Mouse (Mus musculus): ENCODE measurements around the gene Rpgrip1. TPM values are rescaled to one million over a fixed set of nuclear protein-coding genes. Genes with fewer than 3 reads are reported as not detected.

The Rpgrip1 gene
- total RNA-seq, 2 experiments from 2014 or later: not detected

DNA sequence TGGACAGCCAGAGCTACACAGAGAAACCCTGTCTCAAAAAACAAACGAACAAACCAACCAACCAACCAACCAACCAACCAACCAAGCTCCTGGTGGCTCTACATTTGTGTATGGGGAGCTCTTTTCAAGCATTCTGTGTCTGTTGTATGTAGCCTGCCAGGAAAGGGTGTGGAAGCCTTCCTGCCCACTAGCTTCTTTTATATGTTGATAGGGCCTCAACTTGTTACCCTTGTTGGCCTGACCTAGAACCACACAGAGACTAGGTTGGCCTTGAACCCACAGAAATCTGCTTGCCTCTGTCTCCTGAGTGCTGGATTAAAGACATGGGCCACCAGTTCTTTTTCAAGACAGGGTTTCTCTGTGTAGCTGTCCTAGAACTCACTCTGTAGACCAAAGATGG lies 3.6 kb downstream of the Rpgrip1 start:
- no peak for DNase-seq (ENCODE audit: low spot score)
- intact Hi-C loops (cut with DNase I): no loop called here

DNA sequence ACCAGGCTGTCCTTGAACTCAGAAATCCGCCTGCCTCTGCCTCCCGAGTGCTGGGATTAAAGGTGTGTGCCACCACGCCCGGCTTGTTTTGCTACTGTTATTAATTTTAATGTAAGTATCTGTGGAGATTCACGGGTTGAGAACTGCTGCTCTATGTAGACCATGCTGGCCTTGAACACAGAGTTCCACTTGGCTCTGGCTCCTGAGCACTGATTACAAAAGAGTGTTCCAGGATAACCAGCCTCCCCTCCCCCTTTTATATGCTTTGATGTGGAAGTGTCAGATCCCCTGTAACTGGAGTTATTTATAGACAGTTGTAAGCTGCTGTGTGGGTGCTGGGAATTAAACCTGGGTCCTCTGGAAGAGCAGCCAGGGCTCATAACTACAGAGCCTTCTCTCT lies 6.7 kb downstream of the Rpgrip1 start:
- DNase-seq (ENCODE audit: low spot score): no peak
- intact Hi-C loops (cut with DNase I): no loop called here

DNA sequence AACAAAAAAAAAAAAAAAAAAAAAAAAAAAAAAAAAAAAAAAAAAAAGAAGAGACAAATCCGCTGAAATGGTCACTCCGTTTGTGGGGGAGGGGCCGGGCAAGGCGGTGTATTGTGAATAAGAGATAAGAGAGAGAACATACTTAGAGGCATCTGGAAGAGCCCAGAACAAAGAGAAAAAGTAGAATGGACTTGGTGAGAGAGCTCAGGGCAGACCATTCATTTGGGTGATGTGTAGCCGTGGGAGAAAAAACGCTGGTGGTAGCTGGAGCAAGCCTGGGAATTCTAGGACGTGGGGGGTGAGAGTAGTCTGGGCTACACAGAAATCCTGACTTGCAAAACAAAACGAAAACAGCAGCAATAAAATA lies 7.9 kb downstream of the Rpgrip1 start:
- DNase-seq (ENCODE audit: low spot score): no peak
- intact Hi-C loops (cut with DNase I): loop anchor here (2.0 kb wide), 1 partner anchor 14 kb away; the partner anchor contains the start of gene Hnrnpc

DNA sequence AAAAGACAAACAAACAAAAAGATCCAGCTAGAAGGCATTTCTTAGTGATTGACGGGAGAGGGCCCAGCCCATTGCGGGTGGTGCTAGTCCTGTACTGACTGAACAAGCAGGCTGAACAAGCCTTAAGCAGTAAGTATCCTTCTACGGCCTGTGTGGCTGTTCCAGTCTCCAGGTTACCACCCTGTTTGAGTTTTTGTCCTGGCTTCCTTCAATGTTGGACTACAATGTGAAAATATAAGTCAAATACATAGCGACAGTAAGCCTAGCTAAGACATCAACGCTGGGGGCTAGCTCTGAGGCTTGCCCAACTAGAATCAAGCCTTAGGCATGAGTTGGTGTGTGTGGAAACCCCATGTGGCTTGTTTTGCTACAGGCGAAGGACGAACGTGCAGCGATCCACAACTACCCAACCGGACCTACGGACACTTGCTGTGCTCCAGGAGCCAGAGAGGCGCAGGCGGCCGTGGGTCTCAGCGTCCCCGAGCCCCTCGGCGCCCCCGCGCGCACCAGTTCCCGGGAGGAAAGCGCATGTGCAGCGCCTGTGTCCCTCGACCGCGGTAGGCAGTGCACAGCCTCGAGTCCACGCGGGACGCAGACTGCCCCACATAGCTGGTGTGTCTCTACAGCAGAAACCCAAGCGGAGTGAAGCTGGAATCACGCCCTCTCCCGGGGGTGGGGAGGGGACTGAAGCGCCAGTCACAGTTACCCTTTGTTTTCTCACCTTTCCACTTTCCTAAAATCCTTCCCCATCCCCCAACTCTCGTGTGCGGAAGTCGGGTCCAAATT lies 8.5 kb downstream of the Rpgrip1 start:
- DNase-seq (ENCODE audit: low spot score): no peak
- intact Hi-C loops (cut with DNase I): loop anchor here (2.0 kb wide), 1 partner anchor 14 kb away; the partner anchor contains the start of gene Hnrnpc

DNA sequence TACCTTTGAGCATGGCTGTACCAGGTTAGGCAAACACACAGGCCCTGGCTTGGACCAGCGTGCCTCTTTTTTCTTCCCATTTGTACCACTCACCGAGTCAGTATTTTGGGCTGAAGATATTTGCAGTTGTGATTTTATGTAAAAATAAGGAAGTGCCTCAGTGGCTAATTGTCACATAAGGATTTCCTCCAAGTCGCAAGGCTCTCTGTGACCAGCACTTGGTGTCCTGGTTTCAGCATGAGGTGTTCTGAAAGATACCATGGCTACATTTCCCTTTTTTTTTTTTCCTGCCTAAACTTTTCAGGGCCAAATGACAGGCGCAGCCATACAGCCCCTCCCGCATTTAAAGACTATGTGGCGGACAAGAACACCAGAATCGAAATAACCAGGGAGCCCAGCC lies 9.7 kb downstream of the Rpgrip1 start:
- no peak for DNase-seq (ENCODE audit: low spot score)
- intact Hi-C loops (cut with DNase I): loop anchor here (5.0 kb wide), 1 partner anchor 217 kb away; no protein-coding TSS in a partner anchor

DNA sequence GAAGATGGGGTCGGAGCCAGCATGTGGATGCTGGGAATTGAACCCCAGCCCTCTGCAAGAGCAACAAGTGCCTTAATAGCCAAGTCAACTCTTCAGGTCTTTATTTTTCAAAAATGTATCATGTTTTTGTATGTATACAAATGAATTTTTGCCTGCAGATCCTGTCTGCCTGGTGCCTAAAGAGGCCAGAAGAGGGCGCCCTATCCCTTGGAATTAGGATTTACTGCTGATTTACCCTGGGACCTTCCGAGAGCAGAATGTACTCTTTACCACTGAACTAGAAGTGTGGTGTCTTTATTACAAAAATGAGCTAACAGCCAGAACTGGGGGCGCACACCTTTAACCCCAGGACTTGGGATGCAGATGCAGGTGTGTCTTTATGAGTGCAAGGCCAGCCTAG lies 13.4 kb downstream of the Rpgrip1 start:
- no peak for DNase-seq (ENCODE audit: low spot score)
- intact Hi-C loops (cut with DNase I): loop anchor here (2.0 to 5.0 kb wide), 2 partner anchors 73 to 213 kb away; partner anchors contain the start of gene Supt16

DNA sequence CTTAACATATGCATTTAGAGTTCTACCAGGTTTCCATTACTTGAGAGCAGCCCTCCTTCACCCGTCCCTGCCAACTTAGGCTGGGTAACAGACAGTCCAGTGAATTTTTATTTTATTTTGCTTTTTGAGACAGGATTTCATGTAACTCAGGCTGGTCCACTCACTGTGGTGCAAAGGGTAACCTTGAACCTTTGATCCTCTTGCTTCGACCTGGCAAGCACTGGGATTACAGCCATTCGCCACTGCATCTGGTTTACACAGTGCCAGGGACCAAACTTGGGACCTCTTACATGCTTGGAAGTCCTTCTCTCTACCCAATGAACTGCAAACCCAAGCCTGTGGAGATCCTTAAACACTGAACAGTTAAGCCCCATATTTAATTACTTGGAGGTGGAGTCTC lies 14.1 kb downstream of the Rpgrip1 start:
- intact Hi-C loops (cut with DNase I): loop anchor here (2.0 to 5.0 kb wide), 2 partner anchors 72 to 213 kb away; partner anchors contain the start of gene Supt16

DNA sequence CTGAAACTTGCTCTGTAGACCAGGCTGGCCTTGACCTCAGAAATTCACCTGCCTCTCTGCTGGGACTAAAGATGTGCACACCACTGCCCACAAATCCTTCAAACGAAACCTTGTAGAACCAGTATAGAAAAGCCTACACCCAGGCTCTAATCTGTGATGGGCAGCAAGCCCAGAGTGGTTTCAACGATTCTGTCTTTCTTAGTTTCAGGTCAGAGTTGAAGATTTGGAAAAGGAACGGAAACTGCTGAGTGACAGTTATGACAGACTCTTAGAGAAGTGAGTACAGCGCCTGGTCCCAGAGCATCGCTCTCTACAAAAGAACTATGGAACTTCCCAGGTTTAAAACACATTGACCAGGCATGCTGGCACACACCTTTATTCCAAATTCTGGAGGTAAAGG lies 23.1 kb downstream of the Rpgrip1 start:
- no peak for DNase-seq (ENCODE audit: low spot score)

More for the DNA sequence above, 14.1 kb downstream of the Rpgrip1 start:
- no peak for DNase-seq (ENCODE audit: low spot score)

DNA sequence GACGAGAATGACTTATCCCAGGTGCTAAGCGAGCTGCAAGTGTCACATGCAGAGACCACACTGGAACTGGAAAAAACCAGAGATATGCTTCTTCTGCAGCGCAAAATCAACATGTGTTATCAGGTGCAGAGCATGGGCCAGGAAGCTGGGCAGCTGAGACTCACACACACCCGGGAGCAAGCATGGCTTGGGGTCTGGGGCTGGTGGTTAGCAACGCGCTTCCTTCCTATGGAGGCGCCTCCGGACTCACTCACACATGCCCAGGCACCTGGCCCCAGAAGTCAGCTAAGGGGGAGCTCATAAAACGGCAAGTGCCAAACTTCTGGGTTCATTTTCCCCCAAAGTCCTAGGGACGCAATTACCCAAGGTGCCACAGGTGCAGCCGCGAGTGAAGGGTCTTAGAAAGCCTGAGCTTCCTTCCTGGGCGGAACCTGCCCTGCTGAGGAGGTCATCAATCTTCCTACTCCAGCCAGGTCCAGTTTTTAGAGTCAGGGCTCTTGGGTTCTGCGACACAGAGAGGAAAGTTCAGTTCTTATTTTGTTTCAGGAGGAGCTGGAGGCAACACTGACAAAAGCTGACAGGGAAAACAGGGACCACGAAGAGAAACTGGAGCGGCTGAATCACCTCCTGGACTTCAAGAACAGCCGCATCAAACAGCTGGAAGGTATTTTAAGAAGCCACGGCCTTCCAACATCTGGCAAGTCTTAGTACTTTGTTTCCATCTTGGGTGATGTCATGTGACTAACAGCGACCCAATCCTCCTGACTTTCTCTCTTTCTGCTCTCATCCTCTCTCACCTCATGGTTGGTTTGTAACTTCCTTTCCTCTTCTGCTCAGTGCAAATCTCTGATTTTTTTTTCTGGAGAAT lies 30.3 kb downstream of the Rpgrip1 start:
- no peak for DNase-seq (ENCODE audit: low spot score)
- intact Hi-C loops (cut with DNase I): no loop called here

More for the DNA sequence above, 23.1 kb downstream of the Rpgrip1 start:
- intact Hi-C loops (cut with DNase I): no loop called here

DNA sequence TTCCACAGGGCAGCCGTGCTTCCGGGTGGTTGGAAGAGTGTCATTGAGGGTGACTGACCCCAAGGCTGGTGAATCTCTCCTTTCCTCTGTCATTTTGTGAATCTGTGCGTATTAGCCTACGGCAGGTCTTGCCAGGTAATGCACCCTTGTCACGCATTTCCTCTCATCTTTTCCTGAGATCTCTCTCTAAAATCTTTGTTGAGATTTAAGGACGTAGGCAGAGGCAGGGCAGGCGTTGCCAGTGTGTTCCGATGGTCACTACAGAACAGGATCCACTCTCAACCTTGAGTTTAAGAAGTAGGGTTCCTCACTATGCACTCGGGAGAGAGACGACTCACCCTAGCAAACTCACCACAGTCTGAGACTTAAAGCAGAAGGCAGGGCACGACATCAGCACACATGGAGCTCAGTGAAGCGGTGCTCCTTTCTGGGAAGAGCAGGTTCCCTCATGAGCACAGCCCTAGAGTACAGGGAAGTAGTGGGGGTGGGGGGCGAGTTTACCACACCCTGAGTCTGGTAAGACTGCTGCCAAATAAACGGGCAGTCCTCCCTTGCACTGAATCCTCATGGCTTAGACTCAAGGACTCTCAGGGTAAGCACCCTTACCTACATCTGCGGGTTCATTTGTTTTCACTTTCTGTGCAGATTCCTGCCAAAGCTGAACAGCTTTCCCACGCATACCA lies 31.1 kb downstream of the Rpgrip1 start:
- DNase-seq (ENCODE audit: low spot score): no peak
- intact Hi-C loops (cut with DNase I): no loop called here

DNA sequence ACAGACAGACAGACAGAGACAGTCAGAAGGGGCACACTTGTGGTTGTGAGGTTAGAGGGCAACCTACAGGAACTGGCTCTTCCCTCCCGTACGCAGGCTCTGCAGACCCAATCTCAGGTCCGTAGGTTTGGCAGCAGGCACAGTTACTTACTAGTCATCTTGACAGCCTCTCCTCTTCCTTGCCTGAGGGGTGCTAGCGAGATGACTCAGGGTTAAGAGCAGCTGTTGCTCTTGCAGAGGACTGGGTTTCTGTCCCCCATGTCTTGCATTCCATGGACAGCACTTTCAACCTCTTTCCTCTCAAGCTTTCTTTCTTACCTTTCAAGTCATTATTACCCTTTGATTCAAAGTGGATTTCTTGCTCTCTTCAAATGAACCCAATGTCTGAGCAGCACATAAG lies 33.7 kb downstream of the Rpgrip1 start:
- intact Hi-C loops (cut with DNase I): no loop called here
- no peak for DNase-seq (ENCODE audit: low spot score)

DNA sequence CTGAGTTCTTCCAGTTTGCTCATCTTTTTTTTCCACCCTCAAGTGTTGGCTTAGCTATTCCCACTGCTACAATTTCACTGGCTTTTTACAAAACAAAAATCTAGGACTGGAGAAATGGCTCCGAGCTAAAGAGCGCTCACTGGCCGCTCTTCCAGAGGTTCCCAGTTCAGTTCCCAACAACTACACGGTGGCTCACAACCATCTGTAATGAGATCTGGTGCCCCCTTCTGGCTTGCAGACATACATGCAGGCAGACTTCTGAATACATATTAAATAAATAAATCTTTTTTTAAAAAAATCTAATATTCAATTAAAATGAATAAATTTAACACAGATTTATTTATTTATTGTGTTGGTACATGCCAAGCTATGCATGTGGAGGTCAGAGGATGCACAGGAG lies 36.0 kb downstream of the Rpgrip1 start:
- DNase-seq (ENCODE audit: low spot score): no peak
- intact Hi-C loops (cut with DNase I): no loop called here

DNA sequence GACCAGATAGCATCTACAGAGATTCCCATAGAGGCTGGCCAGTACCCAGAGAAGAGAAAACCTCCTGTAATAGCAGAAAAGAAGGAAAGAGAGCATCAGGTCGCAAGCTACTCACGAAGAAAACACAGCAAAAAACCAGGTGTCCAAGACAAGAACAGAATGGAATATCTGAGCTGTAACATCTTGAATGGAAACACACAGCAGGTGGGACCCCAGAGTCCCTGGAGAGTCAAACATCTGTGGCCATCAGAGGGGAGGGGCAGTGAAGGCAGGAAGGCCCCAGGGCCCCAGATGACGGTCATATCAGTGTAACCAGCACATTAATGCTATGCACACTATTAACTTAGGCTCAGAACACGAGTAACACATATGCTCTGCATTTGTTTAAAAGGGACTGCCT lies 39.4 kb downstream of the Rpgrip1 start:
- DNase-seq (ENCODE audit: low spot score): no peak
- intact Hi-C loops (cut with DNase I): no loop called here

DNA sequence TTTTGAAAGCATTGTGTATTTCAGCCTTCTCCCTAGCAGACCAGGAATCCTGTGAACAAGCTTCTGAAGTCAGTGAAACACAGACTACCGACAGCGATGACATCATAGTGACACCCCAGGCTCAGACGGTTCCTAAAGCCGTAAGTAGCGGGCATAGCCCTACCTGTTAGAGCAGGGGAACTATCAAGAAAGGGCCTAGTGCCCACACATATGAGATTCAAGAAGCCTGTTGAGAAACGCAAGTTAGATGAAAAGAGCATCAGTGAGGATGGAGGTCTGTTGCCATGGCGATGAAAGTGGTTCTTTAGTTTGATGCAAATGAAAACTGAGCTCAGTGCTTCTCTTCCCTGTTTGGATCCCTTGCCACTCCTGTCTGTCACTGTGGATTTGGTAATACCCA lies 41.7 kb downstream of the Rpgrip1 start:
- DNase-seq (ENCODE audit: low spot score): no peak
- intact Hi-C loops (cut with DNase I): no loop called here

DNA sequence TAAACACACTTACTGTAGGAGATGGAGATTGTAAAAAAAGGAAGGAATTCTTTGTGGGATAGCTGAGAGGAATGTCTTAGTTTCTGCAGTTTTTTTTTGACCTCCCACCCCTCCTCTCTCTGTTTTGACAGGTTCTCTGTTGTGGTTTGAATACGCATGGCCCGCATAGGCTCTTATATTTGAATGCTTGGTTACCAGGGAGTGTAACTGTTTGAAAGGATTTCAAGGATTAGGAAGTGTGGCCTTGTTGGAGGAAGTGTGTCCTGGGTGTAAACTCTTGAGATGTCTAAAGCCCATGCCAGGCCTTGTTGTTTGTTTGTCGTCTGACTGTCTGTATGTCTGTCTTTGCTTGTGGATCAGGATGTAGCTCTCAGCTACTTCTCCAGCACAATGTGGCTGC lies 42.1 kb downstream of the Rpgrip1 start:
- intact Hi-C loops (cut with DNase I): no loop called here
- no peak for DNase-seq (ENCODE audit: low spot score)

DNA sequence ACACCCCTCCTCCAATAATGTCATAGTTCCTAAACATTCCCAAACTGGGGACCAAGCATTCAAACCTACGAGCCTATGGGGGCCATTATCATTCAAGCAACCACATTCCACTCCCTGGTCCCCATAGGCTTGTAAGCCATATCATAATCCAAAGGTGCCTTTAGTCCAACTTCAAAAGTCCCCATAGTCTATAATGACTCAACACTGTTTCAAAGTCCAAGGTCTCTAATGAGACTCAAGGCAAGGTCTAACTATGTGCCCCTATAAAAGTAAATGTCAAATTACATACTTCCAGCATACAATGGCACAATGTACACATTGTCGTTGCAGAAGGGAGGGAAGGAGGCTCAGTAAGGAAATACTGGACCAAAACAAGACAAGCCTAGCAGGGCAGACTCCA lies 44.5 kb downstream of the Rpgrip1 start:
- intact Hi-C loops (cut with DNase I): no loop called here

DNA sequence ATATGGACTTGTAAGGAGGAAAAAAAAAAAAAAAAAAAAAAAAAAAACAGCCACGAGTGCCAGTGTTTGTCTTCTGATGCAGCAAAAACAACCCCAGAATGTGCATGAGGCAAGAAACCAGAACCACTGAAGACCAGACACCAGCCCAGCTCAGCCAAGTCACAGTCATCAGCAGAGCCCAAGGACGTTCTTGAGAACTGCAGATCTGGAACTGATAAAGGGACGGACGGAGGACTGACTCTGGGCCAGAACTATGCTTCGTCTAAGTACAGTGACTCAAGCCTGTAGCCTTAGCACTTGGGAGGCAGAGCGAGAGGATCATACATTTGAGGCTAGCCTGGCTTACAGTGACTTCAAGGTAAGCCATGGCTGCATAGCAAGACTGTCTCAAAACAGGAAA lies 50.4 kb downstream of the Rpgrip1 start:
- intact Hi-C loops (cut with DNase I): no loop called here

More for the DNA sequence above, 44.5 kb downstream of the Rpgrip1 start:
- no peak for DNase-seq (ENCODE audit: low spot score)

DNA sequence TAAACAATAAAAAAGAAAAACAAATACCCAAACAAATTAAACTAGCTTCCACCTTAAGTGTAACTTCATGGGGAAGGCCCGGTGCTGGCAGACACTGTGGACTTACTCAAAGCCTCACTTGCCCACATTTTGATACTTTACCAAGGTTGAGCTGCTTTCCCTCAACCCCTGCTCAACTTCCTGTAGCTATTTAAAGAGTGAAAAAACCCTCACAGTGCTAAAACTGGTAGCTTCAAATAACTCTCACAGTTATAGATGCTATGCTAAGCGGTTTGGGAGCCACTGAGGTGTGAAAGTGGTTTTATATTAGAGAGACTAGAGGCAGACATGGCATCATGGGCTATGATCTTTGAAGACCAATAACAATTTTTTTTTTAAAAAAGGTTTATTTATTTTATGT lies 56.1 kb downstream of the Rpgrip1 start:
- intact Hi-C loops (cut with DNase I): no loop called here
- DNase-seq (ENCODE audit: low spot score): no peak

More for the DNA sequence above, 50.4 kb downstream of the Rpgrip1 start:
- no peak for DNase-seq (ENCODE audit: low spot score)

DNA sequence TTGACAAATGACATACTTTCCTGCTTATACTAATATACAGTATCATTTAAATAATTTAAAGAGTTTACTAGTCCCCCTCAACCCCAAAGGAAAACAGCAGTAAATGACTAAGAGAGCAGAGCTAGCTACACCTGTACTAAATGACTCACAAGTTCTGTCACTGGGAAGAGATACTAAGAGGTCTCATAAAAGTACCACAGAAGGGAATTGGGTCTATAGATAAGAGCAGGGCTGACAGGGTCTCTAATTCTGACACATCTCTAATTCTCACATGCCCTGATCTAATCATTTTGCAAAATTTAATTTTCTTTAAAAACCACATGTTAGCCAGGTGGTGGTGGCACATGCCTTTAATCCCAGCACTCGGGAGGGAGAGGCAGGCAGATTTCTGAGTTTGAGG lies 78.3 kb downstream of the Rpgrip1 start:
- intact Hi-C loops (cut with DNase I): no loop called here
- no peak for DNase-seq (ENCODE audit: low spot score)

DNA sequence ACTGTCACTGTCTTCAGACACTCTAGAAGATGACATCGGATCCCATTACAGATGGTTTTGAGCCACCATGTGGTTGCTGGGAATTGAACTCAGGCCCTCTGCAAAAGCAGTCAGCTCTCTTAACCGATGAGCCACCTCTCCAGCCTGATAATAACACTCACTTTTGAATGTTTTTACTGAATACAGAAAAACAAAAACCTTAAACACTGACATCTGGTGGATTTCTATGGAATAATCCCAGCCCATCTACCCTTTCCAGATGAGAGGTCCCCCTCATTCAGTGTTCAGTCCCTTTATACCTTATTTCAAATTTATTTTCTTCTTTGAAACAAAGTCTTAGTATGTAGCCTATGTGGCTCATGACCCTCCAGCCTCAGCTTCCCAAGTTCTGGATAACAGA lies 79.0 kb downstream of the Rpgrip1 start:
- DNase-seq (ENCODE audit: low spot score): no peak
- intact Hi-C loops (cut with DNase I): no loop called here

Measured in heart, postnatal 25 days (tissue).